Mouse (Mus musculus) intestine, embryonic 14.5 days (tissue): ENCODE results near the gene Mob4. TPM values are rescaled to one million over a fixed set of nuclear protein-coding genes. Genes with fewer than 3 reads are reported as not detected.
"Not testable (repeated sequence)": the region's sequence is repeated elsewhere in the genome, so short reads cannot be mapped to it uniquely, and the experiment has no call there.

Source experiments
- ATAC-seq: fragments of 200-750 bp; cut with Nextera tagmentation; replicated peaks from 2 replicates; pipeline ENCODE4 v1.8.0; 2017; ENCODE audit warnings: low read depth, moderate number of reproducible peaks, moderate TSS enrichment, moderate library complexity; ENCODE audit not compliant: low FRiP score, low TSS enrichment
- DNase-seq: peaks from one replicate; pipeline ENCODE4 v3.0.0-alpha.2; 2018; ENCODE audit warnings: low spot score
- H3K27ac ChIP-seq: fragments of 300-500 bp; sonication (generic); 2 replicates; pipeline ENCODE4 v1.5.1; 2014; ENCODE audit warnings: low read depth, mild to moderate bottlenecking, control low read depth
- H3K27me3 ChIP-seq: fragments of 300-500 bp; sonication (generic); replicated peaks from 2 replicates; pipeline ENCODE4 v1.6.1; 2014; ENCODE audit warnings: low read length, control low read depth; ENCODE audit not compliant: control insufficient read depth, insufficient read depth
- H3K36me3 ChIP-seq: fragments of 300-500 bp; sonication (generic); 2 replicates; pipeline ENCODE4 v1.6.1; 2014; ENCODE audit warnings: low read length, control low read depth; ENCODE audit not compliant: control insufficient read depth, insufficient read depth
- H3K4me1 ChIP-seq: fragments of 300-500 bp; sonication (generic); replicated peaks from 2 replicates; pipeline ENCODE4 v1.6.1; 2014; ENCODE audit warnings: low read length, control low read depth, mixed read lengths; ENCODE audit not compliant: control insufficient read depth, insufficient read depth
- H3K4me2 ChIP-seq: fragments of 300-500 bp; sonication (generic); 2 replicates; pipeline ENCODE4 v1.6.1; 2014; ENCODE audit warnings: low read length
- H3K4me3 ChIP-seq: fragments of 300-500 bp; sonication (generic); 2 replicates; pipeline ENCODE4 v1.5.1; 2014; ENCODE audit warnings: low read depth, low read length, control low read depth, mixed read lengths
- H3K9ac ChIP-seq: fragments of 300-500 bp; sonication (generic); 2 replicates; pipeline ENCODE4 v1.6.1; 2014; ENCODE audit warnings: mild to moderate bottlenecking, low read length
- H3K9me3 ChIP-seq: fragments of 300-500 bp; sonication (generic); 2 replicates; pipeline ENCODE4 v1.6.1; 2016; ENCODE audit warnings: low read length, control low read depth; ENCODE audit not compliant: control insufficient read depth
- WGBS: fragments of 180-500 bp; shearing (Covaris S2); extraction: QIAGEN DNeasy Blood & Tissue Kit; methylation state at CpG from one replicate; pipeline ENCODE4 v1.1.7; 2014; 5-methylcytosine and 5-hydroxymethylcytosine counted together
- polyA plus RNA-seq: library from polyadenylated mRNA; unstranded; fragments of >200 nt; fragmentation: Nextera tagmentation; extraction: Ambion mirVana; gene quantifications from 2 replicates; pipeline ENCODE4 v1.2.1, GENCODE M21; 2014

Mob4 gene
- polyA plus RNA-seq, 1 experiment from 2014 or later: 145 TPM

- no peaks in the 10 kb centered on the region for H3K27me3 ChIP-seq
- 73% methylated on average over 2 of the region's 2 CpGs for WGBS
These were observed 7.5 kb upstream of the Mob4 start for GRCm38 (mm10) chr1:55123561-55123960.

DNA sequence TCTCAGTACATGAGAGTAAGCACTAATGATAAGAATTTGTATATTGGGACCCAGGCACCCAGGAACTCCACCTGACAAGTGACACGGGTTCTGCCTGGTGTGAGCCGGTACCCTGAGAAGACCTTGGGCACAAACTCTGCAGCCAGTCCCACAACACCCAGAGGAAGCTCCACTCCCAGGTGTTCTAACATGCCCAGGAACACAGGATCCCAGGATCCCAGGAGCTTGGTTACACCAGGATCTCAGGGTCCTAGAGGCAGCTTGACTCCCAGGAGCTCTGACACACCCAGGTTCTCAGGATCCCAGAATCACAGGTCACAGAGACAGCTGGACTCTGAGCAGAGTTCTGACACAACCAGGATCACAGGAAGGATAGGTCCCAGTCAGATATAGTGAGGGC, 6.9 kb upstream of the Mob4 start:
- not testable (repeated sequence) for H3K27ac ChIP-seq, H3K9ac ChIP-seq, ATAC-seq, H3K36me3 ChIP-seq, H3K9me3 ChIP-seq, H3K4me3 ChIP-seq, H3K4me2 ChIP-seq, H3K27me3 ChIP-seq, DNase-seq, H3K4me1 ChIP-seq
- WGBS: 92% methylated on average over 2 of the region's 2 CpGs

More at GRCm38 (mm10) chr1:55123561-55123960, 7.5 kb upstream of the Mob4 start:
- ATAC-seq (no peak), DNase-seq (no peak)
- Histone ChIP-seq H3K9me3 (no peaks in the 10 kb centered on the region), H3K4me3 (no peak overlapping the region), H3K4me1 (no peaks in the 10 kb centered on the region), H3K9ac (no peak overlapping the region), H3K4me2 (no peak overlapping the region), H3K27ac (no peak overlapping the region), H3K36me3 (no peaks in the 10 kb centered on the region)

DNA sequence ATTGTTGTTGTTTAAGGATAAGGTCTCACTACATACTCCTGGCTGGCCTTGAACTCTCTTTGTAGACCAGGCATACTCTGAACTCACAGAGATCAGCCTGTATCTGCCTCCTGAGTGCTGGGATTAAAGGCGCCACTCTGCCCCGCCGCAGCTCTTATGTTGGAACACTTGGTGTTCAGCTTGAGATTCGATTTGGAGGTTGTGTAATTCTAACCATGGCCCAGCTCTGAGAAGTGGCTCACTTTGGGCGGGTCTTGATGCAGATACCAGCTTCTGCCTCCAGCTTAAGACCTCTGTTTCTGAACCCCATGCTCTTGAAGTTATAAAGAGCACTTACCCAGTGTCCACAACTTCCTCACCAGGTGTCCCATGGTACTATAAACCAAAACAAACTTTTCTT, 1.3 kb upstream of the Mob4 start:
- WGBS: 91% methylated on average over 5 of the region's 5 CpGs
- Histone ChIP-seq H3K9ac (no peak overlapping the region), H3K4me1 (peaks cover 16% of the 10 kb centered on the region; the same call in 1 of the 2 replicates), H3K4me2 (no peak overlapping the region), H3K27me3 (no peaks in the 10 kb centered on the region), H3K9me3 (no peaks in the 10 kb centered on the region), H3K4me3 (no peak overlapping the region), H3K36me3 (0 out of 2 replicates have a peak, but pooled peaks cover 3% of the 10 kb centered on the region), H3K27ac (no peak overlapping the region)
- ATAC-seq (no peak), DNase-seq (no peak)

DNA sequence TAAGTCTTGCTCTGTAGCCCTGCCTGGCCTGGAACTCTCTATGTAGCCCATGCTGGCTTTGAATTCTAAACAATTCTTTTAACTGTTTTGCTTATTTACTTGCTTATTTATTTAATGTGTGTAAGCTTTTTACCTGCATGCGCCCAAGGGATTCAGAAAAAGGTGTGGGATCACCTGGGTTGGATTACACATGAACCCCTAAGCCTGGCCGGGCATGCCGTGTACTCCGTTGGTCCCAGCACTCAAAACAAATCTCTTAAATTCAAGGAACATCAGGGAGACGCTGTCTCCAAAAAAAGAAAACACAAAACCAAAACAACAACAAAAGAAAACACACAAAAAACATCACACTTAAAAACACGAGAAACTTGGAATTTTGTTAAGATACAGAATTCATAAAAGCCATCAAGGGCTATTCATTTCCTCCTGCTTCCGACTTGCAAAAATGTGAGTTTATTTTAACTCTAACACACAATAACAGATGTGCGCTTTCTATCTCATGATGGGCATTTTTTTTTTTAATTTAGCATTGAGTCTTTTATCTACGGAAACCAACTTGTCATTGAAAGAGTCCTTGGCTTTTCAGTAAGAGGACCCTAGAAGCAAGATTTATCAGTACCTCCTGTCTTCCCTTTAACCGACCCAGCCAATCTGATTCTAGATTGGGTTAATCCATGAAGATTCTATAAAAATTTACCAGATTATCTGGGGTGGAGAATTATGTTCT, 678 bp upstream of the Mob4 start:
- Histone ChIP-seq H3K36me3 (peaks cover 3% of the 10 kb centered on the region; the same call in 1 of the 2 replicates), H3K4me1 (peaks cover 16% of the 10 kb centered on the region; the same call in 1 of the 2 replicates), H3K27me3 (no peaks in the 10 kb centered on the region), H3K27ac (peak overlapping the region; percentile 89), H3K4me2 (peak overlapping the region; percentile 74), H3K4me3 (peak overlapping the region; percentile 85), H3K9me3 (no peaks in the 10 kb centered on the region), H3K9ac (peak overlapping the region; percentile 52)
- 62% methylated on average over 10 of the region's 10 CpGs for WGBS
- ATAC-seq (no peak), DNase-seq (no peak)

GRCm38 (mm10) chr1:55131424-55132014, 488 bp downstream of the Mob4 start:
- no peaks in the 10 kb centered on the region for H3K27me3 ChIP-seq
- peak overlapping the region; percentile 85 for H3K4me2 ChIP-seq
- no peaks in the 10 kb centered on the region for H3K9me3 ChIP-seq
- peaks cover 16% of the 10 kb centered on the region; the same call in 1 of the 2 replicates for H3K4me1 ChIP-seq
- peak overlapping the region; percentile 78 for H3K9ac ChIP-seq
- WGBS: under 1% methylated on average over 47 of the region's 47 CpGs
- peak overlapping the region; percentile 89 for H3K27ac ChIP-seq
- DNase-seq (no peak), ATAC-seq (peak; percentile 84)
- H3K4me3 ChIP-seq: peak overlapping the region; percentile 85
- peaks cover 3% of the 10 kb centered on the region; the same call in 1 of the 2 replicates for H3K36me3 ChIP-seq

DNA sequence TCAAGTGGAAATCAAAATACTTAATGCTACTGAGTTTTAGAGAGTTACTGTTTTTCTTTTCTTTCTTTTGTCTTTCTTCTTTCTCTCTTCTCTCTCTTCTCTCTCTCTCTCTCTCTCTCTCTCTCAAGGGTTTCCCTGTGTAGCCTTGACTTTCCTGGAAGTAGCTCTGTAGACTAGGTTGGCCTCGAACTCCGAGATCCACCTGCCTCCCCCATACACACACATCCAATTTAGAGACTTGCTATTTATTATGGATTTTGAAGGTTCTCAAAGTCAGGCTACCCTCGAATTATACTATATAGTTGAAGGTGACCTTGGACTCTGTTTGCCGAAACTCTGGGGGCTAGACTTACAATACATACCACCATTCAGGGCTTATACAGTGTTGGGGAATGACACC, 1.3 kb downstream of the Mob4 start:
- H3K27me3 ChIP-seq: no peaks in the 10 kb centered on the region
- 72% methylated on average over 4 of the region's 4 CpGs for WGBS
- H3K27ac ChIP-seq: no peak overlapping the region
- H3K4me2 ChIP-seq: peak overlapping the region; percentile 85
- ATAC-seq (no peak), DNase-seq (no peak)
- peaks cover 16% of the 10 kb centered on the region; the same call in 1 of the 2 replicates for H3K4me1 ChIP-seq
- peak overlapping the region; percentile 78 for H3K9ac ChIP-seq
- peaks cover 3% of the 10 kb centered on the region; the same call in 1 of the 2 replicates for H3K36me3 ChIP-seq
- H3K4me3 ChIP-seq: peak overlapping the region; percentile 85
- no peaks in the 10 kb centered on the region for H3K9me3 ChIP-seq

DNA sequence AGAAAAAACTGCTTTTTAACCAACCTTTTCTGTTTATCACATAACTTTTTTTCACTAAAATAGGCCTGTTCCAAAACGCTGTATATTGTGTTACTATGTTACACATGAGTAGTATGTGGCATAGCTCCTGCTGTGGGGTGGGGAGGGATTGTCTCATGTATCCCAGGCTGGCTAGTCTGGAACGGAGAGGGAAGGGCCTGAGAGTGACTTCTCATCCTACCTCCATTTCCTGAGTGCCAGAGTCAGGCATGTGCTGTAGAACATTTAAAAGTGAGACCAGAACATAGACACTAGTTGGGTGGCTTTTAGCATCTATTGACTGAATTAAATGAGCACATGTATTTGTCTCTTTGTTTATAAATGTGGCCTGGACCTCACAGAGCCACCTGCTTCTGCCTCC, 2.1 kb downstream of the Mob4 start:
- Histone ChIP-seq H3K4me3 (no peak overlapping the region), H3K36me3 (peaks cover 7% of the 10 kb centered on the region; the same call in 1 of the 2 replicates), H3K27ac (no peak overlapping the region), H3K9me3 (no peaks in the 10 kb centered on the region), H3K9ac (no peak overlapping the region), H3K4me2 (peak overlapping the region; percentile 85), H3K4me1 (peaks cover 16% of the 10 kb centered on the region; the same call in 1 of the 2 replicates), H3K27me3 (no peaks in the 10 kb centered on the region)
- WGBS: 90% methylated on average over 2 of the region's 2 CpGs
- DNase-seq (no peak), ATAC-seq (no peak)

DNA sequence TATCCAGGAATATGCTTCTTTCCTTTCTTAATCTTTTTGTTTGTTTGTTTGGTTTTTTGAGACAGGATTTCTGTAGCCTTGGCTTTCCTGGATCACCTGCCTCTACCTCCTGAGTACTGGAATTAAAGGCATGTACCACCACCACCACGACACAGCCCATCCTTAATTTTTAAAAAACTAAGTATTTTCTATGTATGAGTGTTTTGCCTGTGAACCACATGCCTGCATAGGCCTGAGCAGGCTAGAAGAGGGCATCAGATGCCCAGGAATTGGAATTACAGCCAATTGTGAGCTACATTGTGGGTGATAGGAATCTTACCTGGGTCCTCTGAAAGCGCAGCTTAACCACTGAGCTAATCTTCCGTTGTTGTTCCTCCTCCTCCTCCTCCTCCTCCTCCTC, 3.3 kb downstream of the Mob4 start:
- DNase-seq (no peak), ATAC-seq (no peak)
- no peak overlapping the region for H3K27ac ChIP-seq
- H3K4me2 ChIP-seq: no peak overlapping the region
- no peak overlapping the region for H3K9ac ChIP-seq
- no peaks in the 10 kb centered on the region for H3K9me3 ChIP-seq
- H3K27me3 ChIP-seq: no peaks in the 10 kb centered on the region
- WGBS: 95% methylated on average over 3 of the region's 3 CpGs
- H3K4me1 ChIP-seq: peaks cover 16% of the 10 kb centered on the region; the same call in 1 of the 2 replicates
- H3K4me3 ChIP-seq: no peak overlapping the region
- H3K36me3 ChIP-seq: peaks cover 15% of the 10 kb centered on the region; the same call in 1 of the 2 replicates
